Mouse (Mus musculus) cerebellum, postnatal 36 days (tissue): ENCODE data around the gene Dcakd.

Source experiments
- DNase-seq, 2 experiments: peaks; one replicate each; pipeline ENCODE4 v3.0.0; 2021 to 2022; ENCODE audit warnings: mixed read lengths in 2 of 2

The Dcakd gene

DNA sequence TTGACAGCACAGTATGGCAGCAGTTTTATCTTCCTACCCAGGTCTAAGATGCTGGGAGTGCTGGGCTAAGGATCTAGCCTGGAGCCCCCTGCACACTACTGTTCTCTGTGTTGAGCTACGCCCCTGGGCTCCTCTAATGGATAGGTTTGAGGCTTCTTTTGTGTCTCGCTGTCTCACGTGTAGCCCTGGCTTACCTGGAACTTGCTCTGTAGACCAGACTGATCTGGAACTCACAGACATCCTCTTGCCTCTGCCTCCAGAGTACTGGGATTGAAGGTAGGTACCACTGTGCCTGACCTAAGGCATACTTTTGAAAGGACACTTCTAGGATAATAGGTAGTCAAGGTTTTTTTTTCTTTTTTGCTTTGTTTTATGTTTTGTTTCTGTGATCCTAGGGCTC, 15.8 kb upstream of the Dcakd start:
- DNase-seq, result no peak

DNA sequence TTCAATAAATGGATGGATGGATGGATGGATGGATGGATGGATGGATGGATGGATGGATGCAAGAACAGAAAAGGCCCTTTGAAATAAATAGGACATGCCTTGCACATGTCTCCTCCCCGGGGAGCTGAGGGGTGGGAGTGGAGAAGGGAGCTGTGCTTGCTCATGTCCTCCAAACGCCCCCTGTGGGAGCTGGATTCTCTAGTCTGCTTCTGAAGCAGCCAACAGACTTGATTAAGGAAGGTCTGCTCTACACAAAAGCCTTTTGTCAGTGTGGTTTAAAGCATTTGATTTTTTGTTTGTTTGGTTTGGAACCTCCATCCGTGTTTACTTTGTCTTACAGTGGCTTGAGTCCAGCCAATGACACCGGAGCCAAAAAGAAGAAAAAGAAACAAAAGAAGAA, 14.7 kb upstream of the Dcakd start:
- DNase-seq, result no peak

GRCm38 (mm10) chr11:103038037-103038436, 9.9 kb upstream of the Dcakd start:
- no peak for DNase-seq

GRCm38 (mm10) chr11:103036881-103037465, 8.8 kb upstream of the Dcakd start:
- no peak for DNase-seq

- no peak for DNase-seq
These were observed 6.9 kb upstream of the Dcakd start for GRCm38 (mm10) chr11:103035007-103035406.

DNA sequence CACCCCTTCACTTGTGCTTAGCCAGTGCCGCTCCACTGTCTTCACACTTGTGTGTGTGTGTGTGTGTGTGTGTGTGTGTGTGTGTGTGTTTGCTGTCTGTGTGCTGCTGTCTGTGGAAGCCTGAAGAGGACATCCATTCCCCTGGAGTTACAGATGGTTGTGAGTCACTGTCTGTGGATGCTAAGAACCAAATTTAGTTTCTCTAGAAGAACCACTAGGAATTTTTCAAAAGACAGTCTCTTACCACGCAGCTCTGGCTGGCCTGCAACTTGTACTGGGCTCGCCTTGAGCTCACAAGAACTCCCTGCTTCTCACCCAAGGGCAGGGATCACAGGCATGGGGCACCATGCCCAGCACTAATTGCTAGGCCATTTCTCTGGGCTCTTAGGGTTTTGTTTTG, 4.9 kb upstream of the Dcakd start:
- DNase-seq, result no peak

DNA sequence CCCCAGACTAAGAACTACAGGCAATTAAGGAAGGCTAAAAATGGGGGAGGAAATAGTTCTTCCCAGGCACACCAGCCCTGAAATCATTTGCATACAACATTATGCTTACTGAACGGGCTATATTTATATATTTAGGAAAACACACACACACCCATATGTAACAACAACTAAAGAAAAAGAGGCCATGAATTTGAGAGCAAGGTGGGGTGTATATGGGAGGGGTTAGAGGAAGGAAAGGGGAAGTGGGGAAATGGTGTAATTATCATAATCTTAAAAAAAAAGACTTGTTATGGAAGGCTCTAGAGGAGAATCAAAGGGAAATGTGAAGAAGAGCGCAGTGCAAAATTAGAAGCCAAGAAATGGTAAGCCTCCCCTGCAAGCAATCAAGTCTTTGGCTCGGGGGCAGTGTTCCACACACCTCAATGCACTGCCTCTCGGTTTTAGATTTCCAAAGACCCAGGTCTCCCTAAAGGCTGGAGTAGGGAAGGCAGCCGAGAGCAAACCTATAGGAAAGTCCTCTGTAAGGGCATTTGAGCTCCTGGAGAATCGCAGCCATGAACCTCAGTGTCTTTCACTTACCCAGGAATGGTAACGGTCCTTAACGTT, 460 bp downstream of the Dcakd start:
- no peak for DNase-seq

DNA sequence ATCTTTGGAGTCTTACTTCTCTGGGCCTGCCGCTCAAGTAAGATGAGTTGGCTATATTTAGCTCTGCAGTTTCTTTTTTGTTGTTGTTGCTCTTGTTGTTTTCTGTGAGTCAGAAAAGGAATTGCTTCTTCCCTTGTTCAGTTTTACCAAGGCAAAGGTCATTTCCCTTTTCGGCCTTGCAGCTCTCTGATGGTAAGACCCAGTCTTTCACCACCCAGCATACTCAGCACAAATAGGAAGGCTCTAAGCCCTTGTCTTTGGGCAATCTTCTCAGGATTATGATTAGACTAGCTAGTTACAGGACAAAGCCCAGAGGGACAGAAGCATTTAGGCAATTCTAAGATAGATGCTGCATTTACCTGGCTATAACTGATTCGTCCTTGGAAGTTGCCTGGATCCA, 1.2 kb downstream of the Dcakd start:
- DNase-seq, result no peak

DNA sequence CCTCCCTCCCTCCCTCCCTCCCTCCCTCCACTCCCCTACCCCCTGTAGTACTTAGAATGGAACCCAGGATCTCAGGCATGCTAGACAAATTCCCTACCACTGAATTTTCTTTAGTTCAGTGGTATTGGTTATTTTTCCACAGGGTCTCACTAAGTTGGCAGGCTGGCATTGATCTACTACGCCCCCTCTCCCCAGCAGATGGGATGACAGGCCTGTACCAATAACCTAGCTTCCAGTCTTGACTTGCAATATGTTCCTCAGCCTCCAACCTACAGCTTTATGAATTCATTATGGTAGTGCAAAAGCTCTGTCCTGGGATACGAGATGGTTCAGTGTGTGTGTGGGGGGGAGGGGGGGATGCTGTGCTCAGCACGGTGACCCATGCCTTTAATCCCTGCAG, 4.2 kb downstream of the Dcakd start:
- DNase-seq, result no peak

DNA sequence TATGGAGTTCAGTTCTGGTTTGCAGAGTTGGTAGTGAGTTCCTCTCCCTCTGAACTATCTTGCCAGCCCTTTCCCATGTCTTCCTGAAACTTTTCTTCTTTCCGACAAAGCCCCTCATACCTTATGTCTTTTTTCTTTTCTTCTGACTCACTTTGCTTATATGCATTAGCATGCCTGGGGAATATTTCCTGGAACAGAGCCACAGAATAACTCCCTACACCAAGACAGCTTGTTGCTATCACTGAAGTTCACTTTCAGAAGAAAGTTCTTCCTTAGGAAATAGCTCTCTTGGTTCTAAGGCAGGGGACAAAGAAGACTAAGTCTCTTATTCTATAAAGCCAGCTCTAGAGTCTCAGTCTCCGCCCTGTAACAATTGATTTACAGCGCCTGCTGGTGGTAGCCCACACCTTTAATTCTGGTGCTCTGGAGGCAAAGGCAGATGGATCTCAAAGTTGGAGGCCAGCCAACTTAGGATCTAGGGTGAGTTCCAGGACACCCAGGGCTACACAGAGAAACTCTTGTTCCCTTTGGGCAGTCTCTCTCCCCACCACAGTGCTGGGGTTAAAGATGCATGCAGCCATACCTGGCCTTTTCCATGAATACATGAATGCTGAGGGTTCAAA, 7.3 kb downstream of the Dcakd start:
- DNase-seq, result peak; percentile 21 to 31

DNA sequence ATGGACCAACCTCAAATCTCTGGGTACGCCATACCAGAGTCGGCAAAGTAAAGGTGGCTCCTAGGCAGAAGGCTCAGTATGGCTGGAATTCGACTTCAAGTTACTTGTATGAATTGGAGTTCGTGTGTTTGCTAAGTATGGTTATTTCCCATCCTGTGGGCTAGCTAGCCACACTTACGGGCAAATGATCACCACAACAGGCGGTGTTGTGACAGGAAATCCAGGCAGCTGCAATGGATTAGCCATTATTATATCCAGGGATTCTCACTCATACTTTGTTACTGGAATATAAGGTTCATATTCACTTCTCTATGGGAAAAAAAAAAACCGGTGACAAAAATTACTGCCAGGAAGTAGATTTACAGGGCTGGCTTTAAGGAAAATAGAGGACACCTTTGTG, 8.8 kb downstream of the Dcakd start:
- DNase-seq, result no peak

- DNase-seq, result no peak
These were observed 9.3 kb downstream of the Dcakd start for GRCm38 (mm10) chr11:103018860-103019259.

DNA sequence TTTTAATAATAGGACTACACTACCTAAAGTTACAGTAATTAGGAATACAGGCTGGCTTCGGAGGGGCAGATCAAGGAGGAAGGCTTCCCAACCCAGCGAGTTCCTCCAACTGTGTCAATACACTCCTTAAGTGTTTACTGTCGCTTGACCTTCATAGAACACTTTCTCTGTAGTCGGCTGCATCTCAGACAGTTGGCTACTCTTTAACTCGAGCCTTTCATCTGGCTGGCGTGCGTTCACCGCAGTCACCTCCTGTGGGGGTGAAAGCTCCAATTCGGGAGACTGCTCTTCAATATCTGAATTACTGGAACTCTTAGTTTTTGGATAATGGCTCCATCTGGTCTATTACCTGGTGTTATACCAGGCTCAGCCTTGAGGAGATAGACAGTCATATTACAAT, 10.5 kb downstream of the Dcakd start:
- no peak for DNase-seq

GRCm38 (mm10) chr11:103016930-103017329, 11.2 kb downstream of the Dcakd start:
- peak; percentile 97 to 99 for DNase-seq

DNA sequence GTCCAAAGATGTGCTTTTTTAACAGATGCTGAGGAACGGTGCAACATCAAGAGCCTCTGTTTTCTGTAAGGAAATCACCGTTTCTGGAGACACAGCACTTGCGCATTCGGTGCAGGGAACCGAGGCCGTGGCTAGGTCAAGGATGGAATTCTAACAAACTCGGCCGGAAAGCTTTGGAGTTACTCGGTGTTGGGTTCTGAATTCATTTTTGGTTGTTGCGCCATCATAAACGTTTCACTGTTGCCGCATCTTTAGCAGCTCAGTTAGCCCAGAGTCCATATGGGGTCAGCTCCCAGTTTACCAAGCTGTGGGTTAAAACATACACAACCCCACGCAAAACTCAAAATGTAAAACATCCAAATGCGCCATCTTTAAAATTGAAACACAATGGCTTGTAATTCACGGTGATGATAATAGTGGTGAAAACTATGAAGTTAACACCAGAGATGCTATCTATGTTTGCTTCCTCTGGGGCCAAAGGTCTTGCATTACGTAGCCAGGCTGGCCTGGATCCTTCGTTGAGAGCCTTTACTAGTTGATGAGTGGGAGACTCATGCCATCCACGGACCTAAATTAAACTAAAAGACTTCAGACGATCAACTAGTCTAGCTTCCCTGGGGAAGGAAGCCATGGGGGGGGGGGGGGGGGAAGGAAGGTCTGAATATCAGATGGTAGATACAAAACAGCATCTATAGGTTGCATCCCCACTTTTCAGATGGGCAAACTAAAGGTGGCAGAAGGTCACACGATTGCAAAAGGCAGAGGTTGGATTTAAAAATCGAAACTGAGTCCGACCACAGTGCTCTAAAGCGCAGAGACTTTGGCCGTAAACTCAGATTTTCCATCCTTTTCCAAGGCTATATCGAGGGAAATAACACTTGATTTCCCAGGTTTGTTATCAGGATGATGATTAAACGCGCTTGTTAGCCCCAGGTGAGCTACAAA, 12.0 kb downstream of the Dcakd start:
- no peak for DNase-seq

DNA sequence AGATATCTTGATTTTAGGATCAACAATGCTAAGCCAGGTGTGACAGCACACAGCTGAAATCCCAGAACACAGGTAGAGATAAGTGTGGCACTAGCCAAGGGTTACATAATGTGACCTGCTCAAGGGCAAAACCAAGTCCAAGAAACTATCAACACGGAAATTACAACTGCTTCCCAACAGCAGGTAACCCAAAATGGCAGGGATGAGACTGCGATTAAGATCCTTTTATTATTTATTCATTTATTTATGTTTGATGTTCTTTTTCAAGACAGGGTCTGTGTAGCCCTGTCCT, 17.0 kb downstream of the Dcakd start:
- no peak for DNase-seq

GRCm38 (mm10) chr11:103010454-103011205, 17.5 kb downstream of the Dcakd start:
- no peak for DNase-seq

DNA sequence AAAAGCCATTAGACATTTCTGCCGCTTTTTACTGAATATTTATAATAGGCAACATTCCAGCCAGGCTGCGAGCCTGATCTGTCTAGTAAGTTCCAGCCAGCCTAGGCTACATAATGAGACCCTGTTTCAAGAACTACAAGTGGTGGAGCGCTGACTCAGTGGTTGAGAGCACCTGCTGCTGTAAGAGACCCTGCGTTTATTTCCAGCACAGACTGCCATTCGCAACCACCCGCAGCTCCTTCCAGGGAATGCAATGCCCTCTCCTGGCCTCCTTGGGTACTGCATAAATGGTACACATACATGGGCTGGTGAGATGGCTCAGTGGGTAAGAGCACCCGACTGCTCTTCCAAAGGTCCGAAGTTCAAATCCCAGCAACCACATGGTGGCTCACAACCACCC, 18.9 kb downstream of the Dcakd start:
- DNase-seq, result no peak

DNA sequence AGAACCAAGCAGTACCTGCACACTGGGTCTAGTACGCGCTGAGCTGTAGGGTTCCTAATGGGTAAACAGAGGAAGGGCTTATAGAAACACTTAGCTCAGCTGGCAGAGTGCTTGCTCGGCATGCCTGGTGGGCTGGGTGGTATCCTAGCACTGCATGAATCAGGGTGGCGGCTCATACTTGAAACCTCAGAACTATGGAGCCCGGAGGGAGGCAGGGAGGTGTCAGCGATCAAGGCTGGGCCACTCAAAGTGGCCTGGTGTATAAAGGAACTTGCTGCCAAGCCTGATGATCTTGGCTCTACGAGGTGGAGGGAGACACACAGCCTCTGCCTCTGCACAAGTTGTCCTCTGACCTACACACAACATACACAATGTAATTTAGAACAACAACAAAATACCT, 19.6 kb downstream of the Dcakd start:
- DNase-seq, result no peak

- DNase-seq, result no peak
These were observed 21.2 kb downstream of the Dcakd start for GRCm38 (mm10) chr11:103007001-103007340.

DNA sequence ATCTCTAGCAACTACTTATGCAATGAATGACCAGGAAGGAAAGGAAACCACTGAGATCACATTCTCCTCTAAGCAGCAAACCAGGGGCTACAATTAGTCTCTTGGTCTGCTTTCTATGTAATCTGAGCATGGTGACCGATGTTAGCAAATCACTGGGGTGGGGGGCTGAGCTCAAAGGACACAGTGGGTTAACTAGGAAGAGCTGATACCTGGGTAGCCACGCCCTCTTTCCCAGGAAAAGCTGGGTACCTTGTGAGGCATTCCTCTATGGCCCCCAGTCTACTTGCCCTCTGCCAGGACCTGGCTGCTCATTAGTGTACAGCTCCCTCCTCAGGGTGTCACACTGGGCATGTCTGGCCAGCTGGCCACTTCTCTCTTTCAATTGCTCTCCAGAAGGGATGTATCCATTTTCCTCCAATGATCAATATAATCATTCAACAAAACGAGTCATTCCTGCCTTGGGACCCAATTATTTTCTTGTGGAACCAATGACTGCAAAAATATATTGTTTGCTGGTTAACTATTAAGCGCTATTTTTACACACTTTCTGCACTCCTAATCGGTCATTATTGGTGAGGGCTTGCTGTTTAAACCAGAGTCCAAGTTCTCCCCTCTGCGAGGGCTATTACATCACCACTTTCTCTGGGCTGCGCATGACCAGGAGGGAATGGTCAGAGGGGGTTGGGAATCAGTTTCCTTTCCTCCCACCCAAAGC, 21.7 kb downstream of the Dcakd start:
- no peak for DNase-seq

DNA sequence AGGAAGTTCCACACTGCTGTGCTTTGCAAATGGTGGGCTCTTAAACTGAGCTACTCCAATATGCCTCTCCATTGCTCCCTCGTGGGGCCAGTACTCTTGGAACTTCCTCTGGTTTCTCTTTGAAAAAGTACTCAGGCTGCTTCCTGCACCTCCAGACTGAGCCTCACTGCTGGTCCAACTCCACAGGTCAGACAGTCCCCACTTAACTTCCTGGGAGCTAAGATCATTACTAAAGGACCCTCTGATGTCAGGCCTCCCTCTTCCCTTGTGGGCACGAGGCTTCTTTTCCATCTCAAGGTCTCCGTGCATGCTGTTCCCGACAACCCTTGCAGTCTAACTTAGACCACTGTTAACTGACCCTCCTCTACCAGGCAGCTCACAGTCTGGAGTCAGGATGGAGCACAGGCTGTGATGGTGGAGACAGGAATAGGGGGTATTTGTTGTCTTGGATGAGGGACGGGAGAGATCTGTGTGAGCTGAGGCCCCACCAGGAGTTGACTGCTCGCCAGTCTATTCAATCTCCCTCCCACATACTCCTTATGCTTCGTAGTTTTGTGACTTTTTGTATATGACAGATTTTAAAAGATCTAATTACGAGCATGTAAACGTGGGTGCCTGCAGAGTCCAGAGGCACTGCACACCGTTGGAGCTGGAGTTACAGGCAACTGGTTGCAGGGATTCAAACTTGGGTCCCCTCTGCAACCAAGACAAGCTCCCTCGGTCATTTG, 22.7 kb downstream of the Dcakd start:
- no peak for DNase-seq
